Mouse (Mus musculus) hindbrain, embryonic 12.5 days (tissue): ENCODE data around the gene Cnnm1. TPM values are rescaled to one million over a fixed set of nuclear protein-coding genes. Genes with fewer than 3 reads are reported as not detected.
A peak's percentile ranks its signal among the peaks of the same experiment; 100 is the strongest.

ENCODE experiments used
- ATAC-seq: fragments of 200-750 bp; cut with Nextera tagmentation; 2 replicates; pipeline ENCODE4 v1.8.0; 2017; ENCODE audit warnings: moderate TSS enrichment; ENCODE audit not compliant: low FRiP score
- H3K27ac ChIP-seq: fragments of 300-500 bp; sonication (generic); 2 replicates; pipeline ENCODE4 v1.5.1; 2016; ENCODE audit warnings: mild to moderate bottlenecking
- H3K27me3 ChIP-seq: fragments of 300-500 bp; sonication (generic); 2 replicates; pipeline ENCODE4 v1.6.1; 2016; ENCODE audit warnings: mild to moderate bottlenecking
- H3K36me3 ChIP-seq: fragments of 300-500 bp; sonication (generic); 2 replicates; pipeline ENCODE4 v1.6.1; 2016; ENCODE audit warnings: mild to moderate bottlenecking
- H3K4me1 ChIP-seq: fragments of 300-500 bp; sonication (generic); 2 replicates; pipeline ENCODE4 v1.6.1; 2016
- H3K4me2 ChIP-seq: fragments of 300-500 bp; sonication (generic); replicated peaks from 2 replicates; pipeline ENCODE4 v1.6.1; 2016; ENCODE audit warnings: mild to moderate bottlenecking
- H3K4me3 ChIP-seq: fragments of 300-500 bp; sonication (generic); 2 replicates; pipeline ENCODE4 v1.5.1; 2016; ENCODE audit warnings: mild to moderate bottlenecking
- H3K9ac ChIP-seq: fragments of 300-500 bp; sonication (generic); 2 replicates; pipeline ENCODE4 v1.6.1; 2016; ENCODE audit warnings: mild to moderate bottlenecking, moderate library complexity
- H3K9me3 ChIP-seq: fragments of 300-500 bp; sonication (generic); replicated peaks from 2 replicates; pipeline ENCODE4 v1.6.1; 2016; ENCODE audit warnings: mild to moderate bottlenecking
- WGBS: fragments of 180-500 bp; shearing (Covaris S2); methylation state at CpG from one replicate; pipeline ENCODE4 v1.1.7; 2016; 5-methylcytosine and 5-hydroxymethylcytosine counted together
- polyA plus RNA-seq: library from polyadenylated mRNA; unstranded; fragments of >200 nt; fragmentation: Nextera tagmentation; extraction: Ambion mirVana; gene quantifications from 2 replicates; pipeline ENCODE4 v1.2.1, GENCODE M21; 2016

Gene Cnnm1
- polyA plus RNA-seq, 1 experiment from 2014 or later, result 0.67 TPM

DNA sequence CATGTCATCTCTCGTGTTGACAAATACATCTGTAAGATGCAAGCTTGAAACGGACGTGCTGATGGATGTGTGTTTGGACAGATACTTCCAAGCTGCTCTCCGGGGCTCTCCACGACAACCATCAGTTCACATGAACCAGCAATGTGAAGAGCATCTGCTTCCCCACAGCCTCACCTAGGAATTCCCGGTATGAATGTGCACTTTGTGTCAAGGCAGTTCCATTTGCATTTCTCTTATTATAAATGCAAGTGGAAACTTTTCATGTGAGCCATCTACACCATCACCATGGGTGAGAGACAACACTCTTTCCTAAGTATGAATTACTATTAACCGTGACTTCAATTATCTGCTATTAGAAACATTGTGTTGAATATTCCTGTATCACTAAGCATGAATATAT lies 77.6 kb downstream of the Cnnm1 start:
- no peak for ATAC-seq
- Histone ChIP-seq H3K4me3 (no peak overlapping the region), H3K4me1 (peaks cover 26% of the 10 kb centered on the region), H3K9ac (no peak overlapping the region), H3K9me3 (no peaks in the 10 kb centered on the region), H3K36me3 (peaks cover 12% of the 10 kb centered on the region), H3K27ac (no peak overlapping the region), H3K27me3 (no peaks in the 10 kb centered on the region), H3K4me2 (no peak overlapping the region)
- 70% methylated on average over 7 of the region's 7 CpGs for WGBS

DNA sequence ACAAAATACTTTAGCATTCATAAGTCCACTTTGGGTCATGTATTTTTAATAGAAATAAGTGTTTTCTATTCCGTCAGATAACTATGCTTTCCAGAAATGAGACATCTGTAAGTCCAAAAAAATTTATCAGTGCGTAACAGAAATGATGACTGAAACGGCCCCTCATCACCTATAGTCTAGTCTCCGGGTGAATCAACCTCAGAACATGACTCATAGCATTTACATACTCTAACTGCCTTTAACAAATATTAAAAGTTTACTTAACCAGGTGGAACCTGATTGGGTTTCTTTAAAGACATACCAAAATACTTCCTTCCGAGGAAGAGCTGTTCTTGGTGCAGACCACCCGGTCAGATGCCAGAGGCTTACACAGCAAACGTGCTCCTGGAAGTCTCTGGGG lies 78.0 kb downstream of the Cnnm1 start:
- ATAC-seq, result no peak
- H3K27me3 ChIP-seq, result no peaks in the 10 kb centered on the region
- no peak overlapping the region for H3K27ac ChIP-seq
- peaks cover 27% of the 10 kb centered on the region for H3K4me1 ChIP-seq
- no peaks in the 10 kb centered on the region for H3K9me3 ChIP-seq
- no peak overlapping the region for H3K4me3 ChIP-seq
- WGBS, result 82% methylated on average over 7 of the region's 7 CpGs
- H3K36me3 ChIP-seq, result peaks cover 12% of the 10 kb centered on the region
- H3K4me2 ChIP-seq, result no peak overlapping the region
- H3K9ac ChIP-seq, result no peak overlapping the region

DNA sequence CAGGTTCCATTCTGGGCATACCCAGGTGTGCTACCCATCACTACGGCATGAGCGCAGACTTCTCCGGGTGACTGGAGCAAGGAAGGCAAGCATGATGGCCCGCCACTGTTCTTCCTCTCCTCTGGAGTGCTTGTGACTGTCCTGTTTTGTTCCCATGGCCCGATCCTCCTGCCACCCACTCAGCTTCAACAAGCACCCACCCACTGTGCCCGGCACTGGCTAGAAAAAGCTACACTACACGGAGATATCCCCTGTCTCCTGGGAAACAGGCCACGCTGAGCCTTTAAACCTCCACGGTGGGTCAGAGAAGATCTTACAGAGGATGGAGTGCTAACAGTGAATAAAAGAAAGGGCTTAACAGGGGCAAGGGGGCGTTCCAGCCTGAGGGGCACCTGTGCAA lies 79.0 kb downstream of the Cnnm1 start:
- no peaks in the 10 kb centered on the region for H3K9me3 ChIP-seq
- no peaks in the 10 kb centered on the region for H3K27me3 ChIP-seq
- no peak overlapping the region for H3K9ac ChIP-seq
- WGBS, result 82% methylated on average over 10 of the region's 10 CpGs
- H3K4me2 ChIP-seq, result no peak overlapping the region
- no peak overlapping the region for H3K4me3 ChIP-seq
- peaks cover 34% of the 10 kb centered on the region for H3K4me1 ChIP-seq
- H3K27ac ChIP-seq, result no peak overlapping the region
- ATAC-seq, result no peak
- peaks cover 11% of the 10 kb centered on the region for H3K36me3 ChIP-seq

DNA sequence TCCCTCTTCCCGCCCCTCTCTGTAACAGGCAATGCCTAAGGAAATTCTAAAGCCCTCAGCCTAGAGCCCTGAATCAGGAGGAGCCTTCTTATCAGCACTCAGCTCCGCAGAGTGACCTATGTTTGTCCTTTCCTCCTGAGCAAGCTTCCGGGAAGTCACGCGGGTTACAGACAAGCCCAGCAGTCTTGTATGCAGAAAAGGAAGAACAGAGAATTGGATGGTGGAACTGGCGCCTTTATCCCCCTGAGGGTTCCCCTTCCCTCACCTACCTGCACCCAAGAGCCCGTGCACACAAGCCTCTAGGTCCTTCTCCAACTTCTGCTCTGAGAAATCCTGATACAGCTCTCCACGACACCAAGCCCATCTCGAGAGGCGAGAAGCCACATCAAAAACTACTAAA lies 80.2 kb downstream of the Cnnm1 start:
- H3K36me3 ChIP-seq, result no peaks in the 10 kb centered on the region
- no peak overlapping the region for H3K4me2 ChIP-seq
- no peaks in the 10 kb centered on the region for H3K9me3 ChIP-seq
- H3K27ac ChIP-seq, result no peak overlapping the region
- H3K4me3 ChIP-seq, result no peak overlapping the region
- H3K9ac ChIP-seq, result no peak overlapping the region
- ATAC-seq, result no peak
- H3K4me1 ChIP-seq, result peaks cover 39% of the 10 kb centered on the region
- no peaks in the 10 kb centered on the region for H3K27me3 ChIP-seq
- WGBS, result 64% methylated on average over 10 of the region's 10 CpGs

DNA sequence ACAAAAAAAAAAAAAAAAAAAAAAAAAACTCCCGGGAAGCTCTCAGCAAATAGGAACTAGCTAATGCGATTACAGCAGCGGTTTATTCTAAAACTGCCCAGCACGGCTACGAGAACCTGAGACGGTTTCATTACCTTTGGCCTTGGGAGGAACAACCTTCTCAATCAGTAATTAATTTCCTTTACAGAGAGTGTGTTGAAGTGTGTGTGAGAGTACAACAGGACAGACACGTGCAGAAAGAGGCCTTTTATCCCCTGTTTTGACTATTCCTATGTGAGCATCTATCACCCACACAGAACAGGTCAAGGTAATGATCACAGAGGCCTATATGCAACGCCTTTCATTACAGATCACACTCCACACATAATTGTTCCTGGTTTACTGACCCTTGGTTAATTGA lies 81.1 kb downstream of the Cnnm1 start:
- Histone ChIP-seq H3K4me1 (peaks cover 40% of the 10 kb centered on the region), H3K27ac (no peak overlapping the region), H3K9ac (no peak overlapping the region), H3K36me3 (no peaks in the 10 kb centered on the region), H3K27me3 (peaks cover under 1% of the 10 kb centered on the region; the same call in 1 of the 2 replicates), H3K4me2 (no peak overlapping the region), H3K9me3 (no peaks in the 10 kb centered on the region), H3K4me3 (no peak overlapping the region)
- no peak for ATAC-seq
- WGBS, result 39% methylated on average over 8 of the region's 8 CpGs

DNA sequence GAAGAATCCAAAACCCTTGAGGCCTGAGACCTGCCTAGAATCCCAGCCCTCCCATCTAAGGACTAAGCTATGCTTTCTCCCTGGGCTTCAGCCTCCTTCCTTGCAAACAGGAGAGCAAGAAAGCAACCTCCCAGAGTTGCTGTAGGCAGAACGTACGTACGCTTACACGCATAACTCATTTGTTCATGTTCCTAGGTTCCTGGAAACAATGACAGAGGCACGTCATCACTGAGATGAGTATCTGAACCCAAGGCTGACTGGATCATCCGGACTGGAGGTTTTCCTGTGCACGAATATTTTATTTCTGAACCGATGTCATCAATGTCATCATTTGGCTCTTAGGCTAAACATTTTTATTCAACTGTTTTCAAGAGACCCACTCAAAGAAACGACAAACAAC lies 81.8 kb downstream of the Cnnm1 start:
- no peaks in the 10 kb centered on the region for H3K36me3 ChIP-seq
- H3K4me3 ChIP-seq, result no peak overlapping the region
- no peaks in the 10 kb centered on the region for H3K9me3 ChIP-seq
- no peak overlapping the region for H3K27ac ChIP-seq
- WGBS, result 85% methylated on average over 9 of the region's 9 CpGs
- H3K27me3 ChIP-seq, result peaks cover 5% of the 10 kb centered on the region
- H3K4me2 ChIP-seq, result no peak overlapping the region
- peaks cover 40% of the 10 kb centered on the region for H3K4me1 ChIP-seq
- no peak for ATAC-seq
- H3K9ac ChIP-seq, result no peak overlapping the region

DNA sequence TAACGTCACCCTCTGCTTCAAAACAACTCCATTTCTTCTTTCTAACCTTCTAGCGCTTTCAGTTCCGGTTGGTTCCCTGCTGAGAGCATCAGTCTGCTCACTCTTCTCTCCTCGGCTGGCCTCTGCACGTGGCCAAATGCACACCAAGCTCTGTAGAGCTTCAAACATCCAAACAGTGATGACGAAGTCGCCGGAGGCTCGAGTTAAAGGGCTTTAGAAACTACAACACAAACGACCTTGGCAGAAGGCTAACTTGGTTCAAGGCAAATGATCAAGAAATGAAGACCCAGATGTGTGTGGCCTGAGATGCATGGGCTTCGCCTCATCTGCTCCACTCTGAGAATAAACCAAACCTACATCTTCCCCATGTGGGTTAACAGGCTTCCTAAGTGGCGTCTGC lies 83.3 kb downstream of the Cnnm1 start:
- Histone ChIP-seq H3K27ac (no peak overlapping the region), H3K4me2 (peak overlapping the region; percentile 71), H3K36me3 (no peaks in the 10 kb centered on the region), H3K4me1 (peaks cover 34% of the 10 kb centered on the region), H3K9me3 (no peaks in the 10 kb centered on the region), H3K27me3 (peaks cover 12% of the 10 kb centered on the region), H3K9ac (peak overlapping the region; percentile 61; the same call in 1 of the 2 replicates), H3K4me3 (peak overlapping the region; percentile 59)
- 7% methylated on average over 12 of the region's 12 CpGs for WGBS
- ATAC-seq, result no peak

DNA sequence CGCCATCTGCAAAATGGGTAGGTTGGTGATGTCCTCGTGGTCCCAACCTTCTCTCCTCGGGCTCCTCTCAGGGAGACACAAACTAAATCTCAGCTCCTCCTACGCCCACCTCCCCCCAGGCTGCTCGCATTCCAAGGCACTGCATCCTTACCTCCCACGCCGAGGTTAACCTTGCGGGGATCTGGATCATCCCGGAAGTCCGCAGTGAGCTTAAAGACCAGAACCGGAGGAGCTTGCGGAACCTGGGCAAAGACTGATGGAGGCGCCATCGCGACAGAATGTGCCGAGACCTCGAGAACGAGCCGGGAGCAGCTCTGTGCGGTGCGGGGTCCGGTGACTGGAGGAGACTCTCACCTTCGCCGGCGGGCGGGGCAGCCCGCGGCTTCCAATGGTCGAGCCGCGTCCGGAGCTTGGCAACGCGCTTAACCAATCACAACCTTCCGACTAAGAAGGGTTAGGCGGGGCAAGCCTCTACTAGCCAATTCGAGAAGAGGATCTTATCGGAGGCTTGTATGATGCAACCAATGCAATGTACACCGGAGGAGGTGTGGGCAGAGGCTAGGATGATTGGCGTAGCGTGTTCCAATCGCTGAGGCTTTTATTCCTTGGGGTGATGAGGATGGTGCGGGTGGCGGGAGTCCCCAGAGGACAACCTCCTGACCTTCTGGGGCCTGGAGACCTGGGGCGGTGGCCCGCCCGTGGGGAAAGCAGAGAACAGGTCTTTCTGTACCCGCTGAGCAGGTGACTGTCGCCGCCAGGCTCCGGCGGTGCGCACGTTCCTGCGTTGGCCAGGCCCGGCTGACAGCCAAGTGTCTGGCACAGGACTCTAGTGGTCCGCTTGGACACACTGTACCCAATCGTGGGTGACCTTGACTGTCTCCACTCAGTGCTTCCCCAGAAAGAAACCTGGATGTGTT lies 84.2 kb downstream of the Cnnm1 start, which contains the start of gene Got1:
TSS of gene Got1 (minus strand) at position 419 of the 917 bp plus-strand sequence.
- Histone ChIP-seq H3K9me3 (no peaks in the 10 kb centered on the region), H3K36me3 (no peaks in the 10 kb centered on the region), H3K4me1 (peaks cover 34% of the 10 kb centered on the region), H3K9ac (peak within 1 kb of the TSS; percentile 80), H3K27ac (peak within 1 kb of the TSS; percentile 60; the same call in 1 of the 2 replicates), H3K4me3 (peak within 1 kb of the TSS; percentile 59), H3K4me2 (peak within 1 kb of the TSS; percentile 72), H3K27me3 (peaks cover 12% of the 10 kb centered on the region)
- peak; percentile 100 for ATAC-seq
- WGBS, result under 1% methylated on average over 58 of the region's 58 CpGs

DNA sequence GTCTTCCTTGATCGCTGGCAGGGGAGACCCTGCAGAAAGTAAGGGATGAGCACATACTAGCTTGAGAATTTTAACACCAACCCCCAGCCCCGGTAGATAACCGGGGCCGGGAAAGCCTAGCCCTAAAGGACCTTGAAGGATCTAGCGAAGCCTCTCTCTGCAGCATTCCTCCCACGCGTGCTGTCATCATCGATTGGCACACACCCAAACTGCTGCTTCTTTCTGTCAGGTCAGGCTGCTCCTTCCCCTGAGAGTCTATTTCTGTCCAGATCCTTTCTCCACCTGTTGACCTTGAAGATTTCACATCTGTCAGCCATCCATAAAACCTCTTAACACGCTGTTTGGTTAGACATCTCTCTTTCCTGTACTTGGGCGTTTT lies 84.9 kb downstream of the Cnnm1 start:
- H3K4me3 ChIP-seq, result peak overlapping the region; percentile 59
- peaks cover 12% of the 10 kb centered on the region for H3K27me3 ChIP-seq
- H3K4me1 ChIP-seq, result peaks cover 34% of the 10 kb centered on the region
- WGBS, result 23% methylated on average over 10 of the region's 10 CpGs
- H3K9ac ChIP-seq, result peak overlapping the region; percentile 80
- no peak for ATAC-seq
- peak overlapping the region; percentile 60; the same call in 1 of the 2 replicates for H3K27ac ChIP-seq
- peak overlapping the region; percentile 72 for H3K4me2 ChIP-seq
- H3K9me3 ChIP-seq, result no peaks in the 10 kb centered on the region
- no peaks in the 10 kb centered on the region for H3K36me3 ChIP-seq

DNA sequence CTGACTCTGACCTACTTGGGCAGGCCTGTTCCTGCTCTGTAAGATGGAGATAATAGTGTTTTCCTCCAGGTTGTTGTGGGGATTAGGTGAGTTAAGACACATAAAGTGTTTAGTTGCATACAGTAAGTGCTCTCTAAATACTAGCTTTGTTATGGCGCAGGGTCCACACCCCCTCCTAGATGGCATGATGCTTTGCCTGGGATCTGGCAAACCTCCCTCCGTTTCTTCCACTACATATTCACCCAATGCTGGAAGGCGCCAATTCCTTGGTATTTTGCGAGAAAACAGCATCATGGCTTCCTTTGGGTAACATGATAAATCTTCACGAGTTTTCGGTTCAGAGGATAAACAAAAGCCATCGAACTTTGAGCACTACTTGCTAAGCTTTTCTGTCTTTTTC lies 85.3 kb downstream of the Cnnm1 start:
- ATAC-seq, result no peak
- H3K36me3 ChIP-seq, result no peaks in the 10 kb centered on the region
- H3K9ac ChIP-seq, result no peak overlapping the region
- peaks cover 12% of the 10 kb centered on the region for H3K27me3 ChIP-seq
- peak overlapping the region; percentile 72 for H3K4me2 ChIP-seq
- H3K27ac ChIP-seq, result no peak overlapping the region
- no peak overlapping the region for H3K4me3 ChIP-seq
- no peaks in the 10 kb centered on the region for H3K9me3 ChIP-seq
- WGBS, result 92% methylated on average over 7 of the region's 7 CpGs
- peaks cover 31% of the 10 kb centered on the region for H3K4me1 ChIP-seq

DNA sequence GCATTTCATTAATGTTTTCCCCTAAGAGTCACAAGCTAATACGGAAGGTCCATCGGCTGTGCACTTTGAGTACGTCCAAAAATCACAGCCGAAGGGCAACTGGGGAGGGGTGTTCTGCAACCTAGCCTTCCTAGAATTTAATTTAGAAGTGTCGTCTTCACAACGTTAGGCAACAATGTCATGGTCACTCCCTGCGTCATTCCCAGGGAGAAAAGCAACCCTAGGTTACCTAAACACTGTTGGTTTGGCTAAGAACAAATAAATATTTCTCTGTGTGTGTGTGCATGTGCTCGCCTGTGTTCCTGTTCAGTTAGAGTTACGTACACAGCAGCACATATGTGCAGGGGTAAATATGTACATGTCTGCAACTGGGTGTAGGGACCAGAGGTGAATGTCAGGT lies 85.8 kb downstream of the Cnnm1 start:
- Histone ChIP-seq H3K9ac (no peak overlapping the region), H3K4me1 (peaks cover 26% of the 10 kb centered on the region), H3K27me3 (peaks cover 12% of the 10 kb centered on the region), H3K9me3 (no peaks in the 10 kb centered on the region), H3K4me2 (no peak overlapping the region), H3K36me3 (no peaks in the 10 kb centered on the region), H3K4me3 (no peak overlapping the region), H3K27ac (no peak overlapping the region)
- ATAC-seq, result no peak
- 90% methylated on average over 9 of the region's 9 CpGs for WGBS

DNA sequence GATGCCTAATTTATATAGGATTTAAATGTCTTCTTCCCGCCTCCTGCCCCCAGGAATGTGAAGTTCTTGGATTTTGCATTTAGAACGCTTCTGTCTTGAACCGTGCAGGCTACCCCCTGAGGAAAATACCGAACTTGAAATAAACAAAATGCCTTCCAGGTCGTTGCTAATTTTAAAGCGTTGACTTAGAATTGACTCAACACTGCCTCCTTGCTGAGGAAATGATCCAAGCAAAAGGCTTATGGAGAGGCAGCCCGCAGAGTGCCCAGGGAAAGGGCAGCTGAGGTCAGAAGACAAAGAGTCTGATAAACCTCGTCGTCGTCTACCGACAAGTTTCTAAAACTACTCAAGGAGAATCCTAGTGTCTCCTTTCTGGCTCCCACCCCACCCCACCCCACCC lies 86.9 kb downstream of the Cnnm1 start:
- Histone ChIP-seq H3K4me1 (peaks cover 17% of the 10 kb centered on the region), H3K36me3 (no peaks in the 10 kb centered on the region), H3K4me2 (no peak overlapping the region), H3K27me3 (peaks cover 12% of the 10 kb centered on the region), H3K27ac (no peak overlapping the region), H3K9me3 (no peaks in the 10 kb centered on the region), H3K9ac (no peak overlapping the region), H3K4me3 (no peak overlapping the region)
- WGBS, result 12% methylated on average over 11 of the region's 11 CpGs
- no peak for ATAC-seq
